Mouse (Mus musculus) lung, adult 2 months (tissue): ENCODE measurements around the gene Pdzrn3. TPM values are rescaled to one million over a fixed set of nuclear protein-coding genes. Genes with fewer than 3 reads are reported as not detected.

Source experiments
- DNase-seq: peaks from one replicate; pipeline ENCODE4 v3.0.0; 2022
- H3K4me1 ChIP-seq: fragments of 200-500 bp; 2 replicates; pipeline ENCODE4 v1.6.1; 2011; ENCODE audit warnings: low read length; ENCODE audit not compliant: control insufficient read depth, insufficient read depth
- H3K4me3 ChIP-seq: fragments of 200-500 bp; replicated peaks from 2 replicates; pipeline ENCODE3; 2011; ENCODE audit warnings: low read depth, mild to moderate bottlenecking, control low read depth, low read length; ENCODE audit errors: extremely low read depth
- CTCF ChIP-seq: fragments of 200-500 bp; IDR thresholded peaks from 2 replicates; pipeline ENCODE4 v1.5.1; 2011; ENCODE audit warnings: mild to moderate bottlenecking, low read length, control low read depth; ENCODE audit not compliant: insufficient read depth
- POLR2A ChIP-seq: fragments of 200-500 bp; IDR thresholded peaks from 2 replicates; pipeline ENCODE4 v1.6.1; 2011; ENCODE audit warnings: low read depth, mild to moderate bottlenecking, control low read depth, low read length, borderline replicate concordance; ENCODE audit errors: extremely low read depth
- WGBS: fragments of 180-500 bp; shearing (Covaris S2); methylation state at CpG from one replicate; pipeline ENCODE4 v1.1.7; 2018; 5-methylcytosine and 5-hydroxymethylcytosine counted together
- polyA plus RNA-seq: library from polyadenylated mRNA; depleted of rRNA; stranded (reverse); fragments of >200 nt; gene quantifications from 2 replicates; pipeline ENCODE4 v1.2.3, GENCODE M21; 2012

The Pdzrn3 gene
- polyA plus RNA-seq, 1 experiment, result 23.2 TPM

- WGBS, result 78% methylated on average over 8 of the region's 8 CpGs
- no peak for TF ChIP-seq POLR2A
- no peak for TF ChIP-seq CTCF
- no peaks in the 10 kb centered on the region for H3K4me1 ChIP-seq
- H3K4me3 ChIP-seq, result no peak overlapping the region
- DNase-seq, result no peak
Measured at GRCm38 (mm10) chr6:101392107-101392800, 14.6 kb upstream of the Pdzrn3 start.

- Histone ChIP-seq H3K4me1 (no peaks in the 10 kb centered on the region), H3K4me3 (no peak overlapping the region)
- no peak for DNase-seq
- 87% methylated on average over 7 of the region's 7 CpGs for WGBS
- TF ChIP-seq POLR2A (no peak), CTCF (no peak)
Measured at GRCm38 (mm10) chr6:101385490-101385889, 7.8 kb upstream of the Pdzrn3 start.

DNA sequence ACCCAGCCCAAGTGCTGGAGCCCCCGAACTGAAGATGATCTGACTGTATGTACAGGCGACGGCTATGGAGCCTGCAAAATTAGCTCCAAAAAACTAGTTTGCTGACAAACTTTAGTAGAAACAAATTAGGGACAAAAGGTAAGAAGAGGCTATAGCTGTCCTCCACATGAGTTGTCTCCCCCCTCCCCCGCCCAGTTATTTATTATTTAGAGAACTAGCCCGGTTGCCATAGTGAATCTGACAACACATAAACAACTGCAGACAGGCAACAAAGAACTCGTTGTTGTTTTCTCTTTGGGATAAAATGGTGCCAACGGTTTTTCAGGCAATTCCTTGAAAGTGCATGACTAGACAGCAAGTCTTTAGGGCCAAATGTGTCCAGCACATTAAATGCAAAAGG lies 7.3 kb upstream of the Pdzrn3 start:
- Histone ChIP-seq H3K4me3 (no peak overlapping the region), H3K4me1 (no peaks in the 10 kb centered on the region)
- TF ChIP-seq POLR2A (no peak), CTCF (no peak)
- WGBS, result 74% methylated on average over 7 of the region's 7 CpGs
- no peak for DNase-seq

- 73% methylated on average over 6 of the region's 6 CpGs for WGBS
- TF ChIP-seq CTCF, result no peak
- no peak for TF ChIP-seq POLR2A
- H3K4me3 ChIP-seq, result no peak overlapping the region
- no peaks in the 10 kb centered on the region for H3K4me1 ChIP-seq
- no peak for DNase-seq
Measured at GRCm38 (mm10) chr6:101384476-101384875, 6.8 kb upstream of the Pdzrn3 start.

GRCm38 (mm10) chr6:101382891-101383290 lies 5.2 kb upstream of the Pdzrn3 start:
- no peak for DNase-seq
- 72% methylated on average over 4 of the region's 4 CpGs for WGBS
- no peaks in the 10 kb centered on the region for H3K4me1 ChIP-seq
- H3K4me3 ChIP-seq, result no peak overlapping the region
- TF ChIP-seq CTCF (no peak), POLR2A (no peak)

DNA sequence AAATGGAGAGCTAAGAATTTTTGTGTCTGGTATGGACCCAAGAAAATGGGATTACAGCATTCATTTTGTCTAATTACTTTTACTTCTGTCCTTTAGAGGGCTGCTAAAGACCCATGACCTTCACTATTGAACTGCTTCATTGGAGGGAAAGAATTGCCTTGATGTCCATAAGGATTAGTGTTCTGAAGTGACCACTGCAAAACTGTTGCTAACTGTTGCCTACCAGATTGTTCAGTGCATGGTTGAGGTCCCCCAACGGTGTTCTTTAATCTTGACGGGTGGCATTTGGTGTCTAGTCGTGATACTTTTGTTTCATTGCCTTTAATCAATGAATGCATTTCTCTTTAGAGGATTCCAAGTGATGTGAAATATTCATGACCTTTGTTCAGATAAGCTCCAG lies 1.8 kb upstream of the Pdzrn3 start:
- Histone ChIP-seq H3K4me1 (0 out of 2 replicates have a peak, but pooled peaks cover 5% of the 10 kb centered on the region), H3K4me3 (no peak overlapping the region)
- DNase-seq, result no peak
- TF ChIP-seq CTCF (no peak), POLR2A (no peak)
- WGBS, result 74% methylated on average over 3 of the region's 3 CpGs

DNA sequence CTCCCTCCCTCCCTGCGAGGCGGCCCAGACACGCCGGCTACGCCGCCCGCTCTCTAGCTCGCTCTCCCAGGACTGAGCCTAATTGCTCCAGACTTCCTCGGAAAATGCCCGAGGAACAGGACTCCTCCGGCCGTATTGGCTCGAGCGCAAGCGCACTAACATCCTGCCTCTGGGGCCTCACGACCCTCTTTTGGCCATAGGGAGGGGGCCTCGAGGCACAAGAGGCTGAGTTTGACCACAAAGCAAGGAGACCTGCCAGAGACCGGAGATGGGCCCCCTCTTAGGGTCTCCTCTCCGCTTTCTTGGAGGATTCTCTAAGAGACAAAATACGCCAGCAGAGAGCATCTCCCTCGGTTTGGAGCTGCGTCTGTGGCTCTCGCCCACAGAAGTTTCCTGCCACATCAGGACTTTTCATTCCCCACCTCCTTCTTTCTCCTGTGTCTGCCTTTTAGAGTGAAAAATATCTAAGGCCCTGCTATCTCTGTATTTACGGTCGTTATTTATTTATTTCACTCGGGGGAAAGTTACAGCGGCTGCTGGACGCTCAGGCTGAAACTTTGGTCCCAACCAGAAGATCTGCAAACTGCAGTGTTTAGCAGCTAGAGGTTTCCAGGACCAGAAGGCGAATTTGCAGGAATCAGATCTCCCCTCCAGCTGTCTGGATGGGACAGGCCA lies 375 bp upstream of the Pdzrn3 start:
- WGBS, result under 1% methylated on average over 28 of the region's 29 CpGs

GRCm38 (mm10) chr6:101376511-101377166 lies 1.1 kb downstream of the Pdzrn3 start:
- 28% methylated on average over 10 of the region's 10 CpGs for WGBS
- peak overlapping the region; percentile 58 for H3K4me3 ChIP-seq
- DNase-seq, result no peak

More for the DNA sequence above, 375 bp upstream of the Pdzrn3 start:
- DNase-seq, result no peak
- TF ChIP-seq POLR2A, result peak; percentile 65; the same call in 1 of the 2 replicates
- no peak for TF ChIP-seq CTCF
- Histone ChIP-seq H3K4me3 (peak overlapping the region; percentile 53), H3K4me1 (peaks cover 5% of the 10 kb centered on the region; the same call in 1 of the 2 replicates)

DNA sequence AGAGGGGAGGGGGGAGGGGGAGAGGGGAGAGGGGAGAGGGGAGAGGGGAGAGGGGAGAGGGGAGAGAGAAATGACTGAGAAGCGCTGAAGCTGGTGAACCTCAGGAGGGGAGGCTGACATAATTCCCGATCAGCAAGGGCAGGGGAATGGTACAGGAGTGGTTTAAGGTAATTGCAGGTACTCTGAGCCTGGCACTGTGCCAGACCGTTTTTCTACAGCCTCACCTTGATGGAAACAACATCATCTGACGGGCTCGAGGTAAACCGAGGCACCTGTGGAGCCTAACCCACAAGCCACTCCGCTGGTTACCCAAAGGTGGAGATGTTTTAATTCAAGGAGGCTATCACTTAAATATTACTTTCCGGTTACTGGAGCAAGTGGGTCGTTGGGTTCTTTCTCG lies 1.6 kb downstream of the Pdzrn3 start:
- no peak for DNase-seq
- no peak overlapping the region for H3K4me3 ChIP-seq
- 49% methylated on average over 10 of the region's 10 CpGs for WGBS

More at GRCm38 (mm10) chr6:101376511-101377166, 1.1 kb downstream of the Pdzrn3 start:
- H3K4me1 ChIP-seq, result peaks cover 5% of the 10 kb centered on the region; the same call in 1 of the 2 replicates
- TF ChIP-seq POLR2A (no peak), CTCF (no peak)

DNA sequence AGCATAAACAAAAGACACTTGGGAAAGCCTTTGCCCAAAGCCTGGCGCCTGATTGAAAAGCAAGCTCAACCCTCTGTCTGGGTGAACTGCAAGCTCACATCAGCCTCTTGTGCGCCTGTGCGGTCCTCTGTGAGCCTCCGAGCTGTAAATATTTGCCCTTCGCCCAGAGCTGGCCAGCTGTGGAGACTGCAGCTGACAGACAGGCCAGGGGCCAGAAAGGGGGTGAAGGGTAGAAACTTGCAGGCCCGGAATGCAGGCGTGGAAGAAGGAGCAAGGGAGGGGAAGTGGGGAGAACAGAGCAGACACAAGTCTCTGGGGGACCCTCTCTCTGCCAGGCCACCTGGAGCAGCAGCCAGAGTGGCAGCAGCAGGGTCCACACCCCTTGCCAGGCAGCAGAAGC lies 3.0 kb downstream of the Pdzrn3 start:
- H3K4me1 ChIP-seq, result peaks cover 5% of the 10 kb centered on the region; the same call in 1 of the 2 replicates
- peak overlapping the region; percentile 8 for H3K4me3 ChIP-seq
- DNase-seq, result peak; percentile 46
- TF ChIP-seq POLR2A, result no peak
- TF ChIP-seq CTCF, result no peak
- 10% methylated on average over 7 of the region's 7 CpGs for WGBS

More for the DNA sequence above, 1.6 kb downstream of the Pdzrn3 start:
- peaks cover 5% of the 10 kb centered on the region; the same call in 1 of the 2 replicates for H3K4me1 ChIP-seq
- TF ChIP-seq CTCF (no peak), POLR2A (no peak)
